Mouse (Mus musculus): Measurements from ENCODE around the gene Ctcfl. TPM values are rescaled to one million over a fixed set of nuclear protein-coding genes. Genes with fewer than 3 reads are reported as not detected.

Gene Ctcfl
- polyA plus RNA-seq, 1 experiment: not detected

DNA sequence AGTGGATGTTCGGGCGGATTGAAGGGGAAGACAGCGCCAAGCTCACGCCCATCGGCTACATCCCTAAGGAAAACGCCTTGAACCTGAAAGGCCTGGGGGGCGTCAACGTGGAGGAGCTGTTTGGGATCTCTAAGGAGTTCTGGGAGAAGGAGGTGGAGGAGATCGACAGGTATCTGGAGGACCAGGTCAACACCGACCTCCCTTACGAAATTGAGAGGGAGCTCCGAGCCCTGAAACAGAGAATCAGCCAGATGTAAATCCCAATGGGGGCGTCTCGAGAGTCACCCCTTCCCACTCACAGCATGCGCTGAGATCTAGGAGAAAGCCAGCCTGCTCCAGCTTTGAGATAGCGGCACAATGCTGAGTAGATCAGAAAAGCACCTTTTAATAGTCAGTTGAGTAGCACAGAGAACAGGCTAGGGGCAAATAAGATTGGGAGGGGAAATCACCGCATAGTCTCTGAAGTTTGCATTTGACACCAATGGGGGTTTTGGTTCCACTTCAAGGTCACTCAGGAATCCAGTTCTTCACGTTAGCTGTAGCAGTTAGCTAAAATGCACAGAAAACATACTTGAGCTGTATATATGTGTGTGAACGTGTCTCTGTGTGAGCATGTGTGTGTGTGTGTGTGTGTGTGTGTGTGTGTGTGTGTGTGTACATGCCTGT, 39.2 kb upstream of the Ctcfl start:
- Histone ChIP-seq H3K4me1 (ENCODE audit: control insufficient read depth, insufficient read depth, low read length) (no peaks in the 10 kb centered on the region), H3K27ac (ENCODE audit: insufficient read depth, low read length) (no peak overlapping the region), H3K4me3 (replicated peaks; ENCODE audit: insufficient read depth, low read depth, low read length) (no peak overlapping the region), H3K27me3 (ENCODE audit: control insufficient read depth, insufficient read depth, low read length) (no peaks in the 10 kb centered on the region)
- 86% methylated on average over 19 of the region's 19 CpGs for WGBS
- DNase-seq: no peak
- no peak for TF ChIP-seq CTCF (IDR thresholded peaks at IDR 0.05; ENCODE audit: borderline replicate concordance, insufficient read depth, low read depth, low read length)
- TF ChIP-seq POLR2A (IDR thresholded peaks at IDR 0.05; ENCODE audit: borderline replicate concordance, insufficient read depth, low read length): no peak

DNA sequence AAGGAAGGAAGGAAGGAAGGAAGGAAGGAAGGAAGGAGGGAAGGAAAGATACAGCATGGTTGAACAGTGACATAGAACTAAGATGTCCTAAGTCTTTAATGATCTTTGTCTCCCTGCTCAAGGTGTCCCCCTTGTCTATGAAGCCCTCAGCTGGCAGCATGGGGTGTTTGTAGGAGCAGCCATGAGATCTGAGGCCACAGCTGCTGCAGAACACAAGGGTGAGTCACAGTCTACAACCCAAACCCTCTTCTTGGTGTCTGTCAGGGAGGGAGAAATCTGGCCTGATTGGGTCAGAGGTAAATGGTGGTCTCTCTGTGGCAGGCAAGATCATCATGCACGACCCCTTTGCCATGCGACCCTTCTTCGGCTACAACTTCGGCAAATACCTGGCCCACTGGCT, 38.5 kb upstream of the Ctcfl start:
- Histone ChIP-seq H3K27me3 (ENCODE audit: control insufficient read depth, insufficient read depth, low read length) (no peaks in the 10 kb centered on the region), H3K27ac (ENCODE audit: insufficient read depth, low read length) (no peak overlapping the region), H3K4me1 (ENCODE audit: control insufficient read depth, insufficient read depth, low read length) (no peaks in the 10 kb centered on the region), H3K4me3 (replicated peaks; ENCODE audit: insufficient read depth, low read depth, low read length) (no peak overlapping the region)
- no peak for DNase-seq
- TF ChIP-seq POLR2A (IDR thresholded peaks at IDR 0.05; ENCODE audit: borderline replicate concordance, insufficient read depth, low read length): no peak
- no peak for TF ChIP-seq CTCF (IDR thresholded peaks at IDR 0.05; ENCODE audit: borderline replicate concordance, insufficient read depth, low read depth, low read length)
- 90% methylated on average over 4 of the region's 4 CpGs for WGBS

DNA sequence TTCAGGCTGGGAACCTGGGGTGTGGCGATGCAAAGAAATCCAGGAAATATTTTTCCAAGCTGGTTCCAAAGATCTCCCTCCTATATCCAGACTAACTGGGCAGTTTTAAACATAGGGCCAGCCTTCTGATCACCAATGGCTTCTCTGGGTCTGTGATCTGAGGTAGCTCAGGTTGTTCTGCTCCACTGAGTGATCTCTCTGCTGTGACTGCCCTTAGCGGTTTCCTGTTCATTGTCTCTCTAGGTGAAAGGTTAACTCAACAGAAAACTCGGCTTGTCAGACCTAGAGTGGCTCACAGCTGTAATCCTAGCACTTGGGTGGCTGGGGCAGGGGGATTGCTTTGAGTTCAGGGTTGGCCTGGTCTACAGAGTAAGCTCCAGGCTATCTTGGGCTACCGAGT, 38.1 kb upstream of the Ctcfl start:
- Histone ChIP-seq H3K27me3 (ENCODE audit: control insufficient read depth, insufficient read depth, low read length) (no peaks in the 10 kb centered on the region), H3K27ac (ENCODE audit: insufficient read depth, low read length) (no peak overlapping the region), H3K4me1 (ENCODE audit: control insufficient read depth, insufficient read depth, low read length) (no peaks in the 10 kb centered on the region), H3K4me3 (replicated peaks; ENCODE audit: insufficient read depth, low read depth, low read length) (no peak overlapping the region)
- DNase-seq: no peak
- TF ChIP-seq CTCF (IDR thresholded peaks at IDR 0.05; ENCODE audit: borderline replicate concordance, insufficient read depth, low read depth, low read length) (no peak), POLR2A (IDR thresholded peaks at IDR 0.05; ENCODE audit: borderline replicate concordance, insufficient read depth, low read length) (no peak)
- WGBS: 59% methylated on average over 4 of the region's 4 CpGs

DNA sequence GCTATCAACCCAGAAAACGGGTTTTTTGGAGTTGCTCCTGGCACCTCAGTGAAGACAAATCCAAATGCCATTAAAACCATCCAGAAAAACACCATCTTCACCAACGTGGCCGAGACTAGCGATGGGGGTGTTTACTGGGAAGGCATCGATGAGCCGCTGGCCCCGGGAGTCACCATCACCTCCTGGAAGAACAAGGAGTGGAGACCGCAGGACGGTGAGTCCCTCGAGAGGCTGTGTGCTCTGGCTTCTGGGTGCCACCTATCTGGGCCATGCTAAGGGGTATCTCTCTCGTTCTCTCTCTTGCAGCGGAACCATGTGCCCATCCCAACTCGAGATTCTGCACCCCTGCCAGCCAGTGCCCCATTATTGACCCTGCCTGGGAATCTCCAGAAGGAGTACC, 37.6 kb upstream of the Ctcfl start:
- Histone ChIP-seq H3K4me3 (replicated peaks; ENCODE audit: insufficient read depth, low read depth, low read length) (no peak overlapping the region), H3K4me1 (ENCODE audit: control insufficient read depth, insufficient read depth, low read length) (no peaks in the 10 kb centered on the region), H3K27me3 (ENCODE audit: control insufficient read depth, insufficient read depth, low read length) (no peaks in the 10 kb centered on the region), H3K27ac (ENCODE audit: insufficient read depth, low read length) (no peak overlapping the region)
- TF ChIP-seq CTCF (IDR thresholded peaks at IDR 0.05; ENCODE audit: borderline replicate concordance, insufficient read depth, low read depth, low read length) (no peak), POLR2A (IDR thresholded peaks at IDR 0.05; ENCODE audit: borderline replicate concordance, insufficient read depth, low read length) (no peak)
- WGBS: 79% methylated on average over 13 of the region's 13 CpGs
- no peak for DNase-seq

DNA sequence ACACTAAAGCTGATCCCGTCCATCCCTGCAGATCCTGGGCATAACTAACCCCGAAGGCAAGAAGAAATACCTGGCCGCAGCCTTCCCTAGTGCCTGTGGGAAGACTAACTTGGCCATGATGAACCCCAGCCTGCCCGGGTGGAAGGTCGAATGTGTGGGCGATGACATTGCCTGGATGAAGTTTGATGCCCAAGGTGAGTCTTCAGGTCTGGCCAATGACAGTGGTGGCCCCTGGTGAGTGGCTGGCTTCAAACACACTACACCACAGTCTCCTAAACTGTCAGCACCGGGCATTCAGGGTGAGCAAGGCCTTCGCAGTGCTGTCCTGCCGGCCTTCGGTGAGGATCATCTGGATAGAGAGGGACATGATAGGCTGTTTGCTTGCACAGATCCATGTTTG, 36.6 kb upstream of the Ctcfl start:
- TF ChIP-seq POLR2A (IDR thresholded peaks at IDR 0.05; ENCODE audit: borderline replicate concordance, insufficient read depth, low read length) (no peak), CTCF (IDR thresholded peaks at IDR 0.05; ENCODE audit: borderline replicate concordance, insufficient read depth, low read depth, low read length) (no peak)
- no peak for DNase-seq
- Histone ChIP-seq H3K4me1 (ENCODE audit: control insufficient read depth, insufficient read depth, low read length) (no peaks in the 10 kb centered on the region), H3K27ac (ENCODE audit: insufficient read depth, low read length) (no peak overlapping the region), H3K27me3 (ENCODE audit: control insufficient read depth, insufficient read depth, low read length) (no peaks in the 10 kb centered on the region), H3K4me3 (replicated peaks; ENCODE audit: insufficient read depth, low read depth, low read length) (no peak overlapping the region)
- whole genome bisulfite sequencing: 94% methylated on average over 10 of the region's 10 CpGs

DNA sequence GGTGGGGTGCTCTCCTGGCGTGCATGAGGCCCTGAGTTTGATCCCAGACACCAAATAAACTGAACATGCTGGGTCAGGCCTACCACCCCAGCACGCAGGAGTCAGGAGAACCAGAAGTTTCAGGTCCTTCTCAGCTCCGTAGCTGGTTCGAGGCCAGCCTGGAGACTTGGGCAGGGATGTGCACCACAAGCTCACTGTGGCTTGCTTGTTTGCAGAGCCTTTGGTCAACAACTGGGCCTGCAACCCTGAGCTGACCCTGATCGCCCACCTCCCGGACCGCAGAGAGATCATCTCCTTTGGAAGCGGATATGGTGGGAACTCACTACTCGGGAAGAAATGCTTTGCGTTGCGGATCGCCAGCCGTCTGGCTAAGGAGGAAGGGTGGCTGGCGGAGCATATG, 35.6 kb upstream of the Ctcfl start:
- no peak for DNase-seq
- H3K4me1 ChIP-seq (ENCODE audit: control insufficient read depth, insufficient read depth, low read length): no peaks in the 10 kb centered on the region
- WGBS: 93% methylated on average over 14 of the region's 14 CpGs
- no peak overlapping the region for H3K4me3 ChIP-seq (replicated peaks; ENCODE audit: insufficient read depth, low read depth, low read length)
- H3K27ac ChIP-seq (ENCODE audit: insufficient read depth, low read length): no peak overlapping the region
- TF ChIP-seq POLR2A (IDR thresholded peaks at IDR 0.05; ENCODE audit: borderline replicate concordance, insufficient read depth, low read length): no peak
- TF ChIP-seq CTCF (IDR thresholded peaks at IDR 0.05; ENCODE audit: borderline replicate concordance, insufficient read depth, low read depth, low read length): no peak
- no peaks in the 10 kb centered on the region for H3K27me3 ChIP-seq (ENCODE audit: control insufficient read depth, insufficient read depth, low read length)

DNA sequence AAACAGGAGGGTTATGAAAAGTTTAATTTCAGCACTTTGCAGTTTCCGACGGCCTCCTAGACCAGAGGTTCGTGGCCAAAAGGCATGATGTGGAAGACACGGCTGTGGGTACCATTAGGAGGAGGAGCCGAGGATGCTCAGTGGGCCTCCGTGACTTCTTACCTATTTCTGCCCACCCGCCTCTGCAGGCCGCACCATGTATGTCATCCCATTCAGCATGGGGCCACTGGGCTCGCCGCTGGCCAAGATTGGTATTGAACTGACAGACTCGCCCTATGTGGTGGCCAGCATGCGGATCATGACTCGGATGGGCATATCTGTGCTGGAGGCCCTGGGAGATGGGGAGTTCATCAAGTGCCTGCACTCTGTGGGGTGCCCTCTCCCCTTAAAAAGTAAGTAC, 35.2 kb upstream of the Ctcfl start:
- no peaks in the 10 kb centered on the region for H3K4me1 ChIP-seq (ENCODE audit: control insufficient read depth, insufficient read depth, low read length)
- no peak for TF ChIP-seq CTCF (IDR thresholded peaks at IDR 0.05; ENCODE audit: borderline replicate concordance, insufficient read depth, low read depth, low read length)
- TF ChIP-seq POLR2A (IDR thresholded peaks at IDR 0.05; ENCODE audit: borderline replicate concordance, insufficient read depth, low read length): no peak
- no peak overlapping the region for H3K4me3 ChIP-seq (replicated peaks; ENCODE audit: insufficient read depth, low read depth, low read length)
- no peak for DNase-seq
- H3K27me3 ChIP-seq (ENCODE audit: control insufficient read depth, insufficient read depth, low read length): no peaks in the 10 kb centered on the region
- WGBS: 89% methylated on average over 13 of the region's 13 CpGs
- no peak overlapping the region for H3K27ac ChIP-seq (ENCODE audit: insufficient read depth, low read length)

DNA sequence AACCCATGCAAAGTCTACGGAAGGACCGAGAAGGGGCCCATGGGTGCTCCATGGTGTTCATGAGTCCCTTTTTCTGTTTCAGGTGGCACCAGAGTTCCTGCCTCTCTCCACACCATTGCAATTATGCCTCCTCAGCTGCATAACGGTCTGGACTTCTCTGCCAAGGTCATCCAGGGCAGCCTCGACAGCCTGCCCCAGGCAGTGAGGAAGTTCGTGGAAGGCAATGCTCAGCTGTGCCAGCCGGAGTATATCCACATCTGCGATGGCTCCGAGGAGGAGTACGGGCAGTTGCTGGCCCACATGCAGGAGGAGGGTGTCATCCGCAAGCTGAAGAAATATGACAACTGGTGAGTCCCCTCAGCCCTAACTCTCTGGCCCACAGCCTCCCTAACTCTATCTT, 33.9 kb upstream of the Ctcfl start:
- WGBS: 85% methylated on average over 10 of the region's 10 CpGs
- Histone ChIP-seq H3K27me3 (ENCODE audit: control insufficient read depth, insufficient read depth, low read length) (no peaks in the 10 kb centered on the region), H3K4me3 (replicated peaks; ENCODE audit: insufficient read depth, low read depth, low read length) (no peak overlapping the region), H3K27ac (ENCODE audit: insufficient read depth, low read length) (no peak overlapping the region), H3K4me1 (ENCODE audit: control insufficient read depth, insufficient read depth, low read length) (no peaks in the 10 kb centered on the region)
- TF ChIP-seq CTCF (IDR thresholded peaks at IDR 0.05; ENCODE audit: borderline replicate concordance, insufficient read depth, low read depth, low read length) (no peak), POLR2A (IDR thresholded peaks at IDR 0.05; ENCODE audit: borderline replicate concordance, insufficient read depth, low read length) (no peak)
- DNase-seq: no peak

All from cerebellum, adult 2 months (tissue).